Mouse (Mus musculus) intestine, postnatal 0 days (tissue): ENCODE measurements around the gene Jazf1. TPM values are rescaled to one million over a fixed set of nuclear protein-coding genes. Genes with fewer than 3 reads are reported as not detected.

Experiments used
- ATAC-seq: fragments of 200-750 bp; cut with Nextera tagmentation; 2 replicates; pipeline ENCODE4 v1.8.0; 2017; ENCODE audit warnings: mild to moderate bottlenecking, moderate TSS enrichment, moderate library complexity
- H3K27ac ChIP-seq: fragments of 300-500 bp; sonication (generic); 2 replicates; pipeline ENCODE4 v1.5.1; 2014; ENCODE audit warnings: mild to moderate bottlenecking, low read depth, low read length, moderate library complexity
- H3K27me3 ChIP-seq: fragments of 300-500 bp; sonication (generic); replicated peaks from 2 replicates; pipeline ENCODE4 v1.6.1; 2014; ENCODE audit warnings: low read length, mixed read lengths; ENCODE audit not compliant: control insufficient read depth, insufficient read depth
- H3K36me3 ChIP-seq: fragments of 300-500 bp; sonication (generic); 2 replicates; pipeline ENCODE4 v1.6.1; 2014; ENCODE audit warnings: mild to moderate bottlenecking, moderate library complexity; ENCODE audit not compliant: control insufficient read depth, insufficient read depth
- H3K4me1 ChIP-seq: fragments of 300-500 bp; sonication (generic); replicated peaks from 2 replicates; pipeline ENCODE4 v1.6.1; 2014; ENCODE audit warnings: antibody characterized with exemption, low read length, mixed read lengths; ENCODE audit not compliant: control insufficient read depth, insufficient read depth
- H3K4me2 ChIP-seq: fragments of 300-500 bp; sonication (generic); replicated peaks from 2 replicates; pipeline ENCODE4 v1.6.1; 2014; ENCODE audit warnings: low read depth, mild to moderate bottlenecking, moderate library complexity
- H3K4me3 ChIP-seq: fragments of 300-500 bp; sonication (generic); 2 replicates; pipeline ENCODE4 v1.5.1; 2014; ENCODE audit warnings: low read depth, low read length
- H3K9ac ChIP-seq: fragments of 300-500 bp; sonication (generic); 2 replicates; pipeline ENCODE4 v1.6.1; 2014; ENCODE audit warnings: mild to moderate bottlenecking, low read depth, low read length
- H3K9me3 ChIP-seq: fragments of 300-500 bp; sonication (generic); 2 replicates; pipeline ENCODE4 v1.6.1; 2016; ENCODE audit warnings: mixed run types; ENCODE audit not compliant: control insufficient read depth
- CTCF ChIP-seq: sonication (generic); IDR thresholded peaks from 2 replicates; pipeline ENCODE4 v1.5.1; 2016; ENCODE audit warnings: low read depth, mild to moderate bottlenecking, control low read depth, antibody characterized with exemption, moderate library complexity
- WGBS: fragments of 180-500 bp; shearing (Covaris S2); extraction: QIAGEN DNeasy Blood & Tissue Kit; methylation state at CpG from one replicate; pipeline ENCODE4 v1.1.7; 2014; 5-methylcytosine and 5-hydroxymethylcytosine counted together
- polyA plus RNA-seq: library from polyadenylated mRNA; unstranded; fragments of >200 nt; fragmentation: Nextera tagmentation; extraction: Ambion mirVana; gene quantifications from 2 replicates; pipeline ENCODE4 v1.2.1, GENCODE M21; 2015

The Jazf1 gene
- polyA plus RNA-seq, 1 experiment from 2014 or later = 5.1 TPM

- 71% methylated on average over 9 of the region's 9 CpGs for WGBS
- ATAC-seq = no peak
- TF ChIP-seq CTCF = no peak
- no peak overlapping the region for H3K9ac ChIP-seq
- H3K27me3 ChIP-seq = no peaks in the 10 kb centered on the region
- H3K36me3 ChIP-seq = no peaks in the 10 kb centered on the region
- no peaks in the 10 kb centered on the region for H3K4me1 ChIP-seq
- H3K4me2 ChIP-seq = no peak overlapping the region
- H3K4me3 ChIP-seq = no peak overlapping the region
- H3K27ac ChIP-seq = no peak overlapping the region
- H3K9me3 ChIP-seq = no peaks in the 10 kb centered on the region
Observed at GRCm38 (mm10) chr6:52925458-52926042, 142.9 kb downstream of the Jazf1 start.

GRCm38 (mm10) chr6:52921248-52921647 lies 147.2 kb downstream of the Jazf1 start:
- no peak for TF ChIP-seq CTCF
- Histone ChIP-seq H3K27me3 (no peaks in the 10 kb centered on the region), H3K9ac (no peak overlapping the region), H3K4me2 (no peak overlapping the region), H3K9me3 (no peaks in the 10 kb centered on the region), H3K27ac (no peak overlapping the region), H3K4me1 (no peaks in the 10 kb centered on the region), H3K36me3 (no peaks in the 10 kb centered on the region), H3K4me3 (no peak overlapping the region)
- WGBS = 71% methylated on average over 6 of the region's 6 CpGs
- ATAC-seq = 0 out of 2 replicates have a peak, but pooled peaks have one; percentile 28

GRCm38 (mm10) chr6:52920719-52921118 lies 147.7 kb downstream of the Jazf1 start:
- no peak for ATAC-seq
- WGBS = 80% methylated on average over 6 of the region's 6 CpGs
- H3K4me2 ChIP-seq = no peak overlapping the region
- TF ChIP-seq CTCF = no peak
- H3K9ac ChIP-seq = no peak overlapping the region
- H3K27ac ChIP-seq = no peak overlapping the region
- no peaks in the 10 kb centered on the region for H3K9me3 ChIP-seq
- no peak overlapping the region for H3K4me3 ChIP-seq
- no peaks in the 10 kb centered on the region for H3K36me3 ChIP-seq
- no peaks in the 10 kb centered on the region for H3K4me1 ChIP-seq
- H3K27me3 ChIP-seq = no peaks in the 10 kb centered on the region

GRCm38 (mm10) chr6:52919442-52919841 lies 149.0 kb downstream of the Jazf1 start:
- Histone ChIP-seq H3K27me3 (no peaks in the 10 kb centered on the region), H3K4me1 (no peaks in the 10 kb centered on the region), H3K9ac (no peak overlapping the region), H3K27ac (no peak overlapping the region), H3K9me3 (no peaks in the 10 kb centered on the region), H3K4me2 (no peak overlapping the region), H3K4me3 (no peak overlapping the region), H3K36me3 (no peaks in the 10 kb centered on the region)
- no peak for ATAC-seq
- WGBS = 71% methylated on average over 7 of the region's 7 CpGs
- no peak for TF ChIP-seq CTCF

- Histone ChIP-seq H3K9ac (no peak overlapping the region), H3K9me3 (no peaks in the 10 kb centered on the region), H3K4me3 (no peak overlapping the region), H3K27ac (no peak overlapping the region), H3K4me2 (no peak overlapping the region), H3K27me3 (no peaks in the 10 kb centered on the region), H3K4me1 (no peaks in the 10 kb centered on the region), H3K36me3 (no peaks in the 10 kb centered on the region)
- ATAC-seq = no peak
- WGBS = 2% methylated on average over 2 of the region's 2 CpGs
- TF ChIP-seq CTCF = peak; percentile 95
Observed at GRCm38 (mm10) chr6:52918980-52919379, 149.5 kb downstream of the Jazf1 start.

GRCm38 (mm10) chr6:52917471-52917870 lies 151.0 kb downstream of the Jazf1 start:
- ATAC-seq = no peak
- Histone ChIP-seq H3K27ac (no peak overlapping the region), H3K4me2 (no peak overlapping the region), H3K9me3 (no peaks in the 10 kb centered on the region), H3K27me3 (no peaks in the 10 kb centered on the region), H3K4me1 (no peaks in the 10 kb centered on the region), H3K9ac (no peak overlapping the region), H3K4me3 (no peak overlapping the region), H3K36me3 (no peaks in the 10 kb centered on the region)
- WGBS = 93% methylated on average over 4 of the region's 4 CpGs
- TF ChIP-seq CTCF = no peak
